Mouse (Mus musculus): ENCODE measurements around the gene Ppp3ca.

DNA sequence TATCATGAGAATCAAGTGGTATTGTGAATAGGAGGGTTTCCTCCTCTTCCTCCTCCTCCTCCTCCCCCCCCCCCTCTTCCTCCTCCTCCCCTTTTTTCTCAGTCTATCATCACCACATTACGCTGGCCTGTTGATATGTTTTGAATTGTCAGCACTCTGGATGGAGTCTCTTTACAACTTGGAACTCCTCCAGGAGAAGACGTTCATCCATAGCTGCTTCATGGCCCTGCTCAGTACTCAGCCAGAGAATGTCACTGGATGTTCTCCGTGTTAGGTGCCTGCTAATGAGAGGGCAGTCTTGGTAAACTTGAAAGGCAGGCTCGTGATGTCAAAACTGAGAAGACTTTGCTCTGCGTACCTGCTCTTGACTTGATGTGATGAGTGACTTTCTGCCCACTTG lies 149.1 kb downstream of the Ppp3ca start:
- TF ChIP-seq CTCF (IDR thresholded peaks at IDR 0.05; ENCODE audit: control insufficient read depth, insufficient read depth, insufficient read length) (no peak), MAX (IDR thresholded peaks at IDR 0.05) (no peak), MYOD1 (IDR thresholded peaks at IDR 0.05; ENCODE audit: control insufficient read depth, insufficient read length, low read depth) (no peak), CEBPB (IDR thresholded peaks at IDR 0.05; ENCODE audit: low read depth) (no peak), USF1 (IDR thresholded peaks at IDR 0.05; ENCODE audit: low read depth) (no peak), FOSL1 (IDR thresholded peaks at IDR 0.05; ENCODE audit: insufficient read depth, low read length, poor library complexity, severe bottlenecking) (no peak)
